Mouse (Mus musculus): ENCODE measurements around the gene Cebpg.

DNA sequence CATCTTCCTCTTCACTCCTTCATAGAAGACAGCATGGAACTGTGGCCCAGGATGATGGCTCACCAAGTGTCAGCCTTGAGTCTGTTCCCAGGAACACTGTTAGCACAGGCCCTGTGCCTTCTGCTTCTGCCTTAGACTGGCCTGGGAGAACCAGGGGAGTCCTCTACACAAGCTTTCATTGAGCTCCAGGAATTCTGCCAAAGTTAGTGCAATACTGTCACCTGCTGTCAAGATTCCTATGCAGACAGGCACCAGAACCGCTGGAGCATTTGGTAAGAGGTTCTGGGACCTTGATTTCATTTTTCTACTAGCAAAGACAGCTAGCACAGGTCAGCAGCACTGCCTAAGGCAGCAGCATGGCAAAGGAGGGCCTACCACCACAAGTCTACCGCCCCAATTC lies 11.7 kb downstream of the Cebpg start:
- TF ChIP-seq CTCF (IDR thresholded peaks at IDR 0.05; ENCODE audit: extremely low read depth, insufficient read length, insufficient replicate concordance, low read depth, low read length) (no peak), POLR2A (IDR thresholded peaks at IDR 0.05; ENCODE audit: low read depth, low read length) (no peak)

Measured in small intestine, adult 2 months (tissue).